Mouse (Mus musculus) erythroblast, embryonic 14.5 days (primary cell): ENCODE results near the gene Kiss1.

ENCODE experiments used
- GATA1 ChIP-seq: IDR thresholded peaks from 2 replicates; pipeline ENCODE4 v1.6.1; 2012; ENCODE audit warnings: low read length, inconsistent platforms, mixed read lengths
- TAL1 ChIP-seq: IDR thresholded peaks from 3 replicates; pipeline ENCODE4 v1.6.1; 2012; ENCODE audit warnings: low read length, inconsistent platforms, mixed read lengths

GRCm38 (mm10) chr1:133311946-133312345, 9.7 kb upstream of the Kiss1 start:
- no peak for TF ChIP-seq GATA1
- no peak for TF ChIP-seq TAL1
